Mouse (Mus musculus): ENCODE data around the gene Tram2.

Tram2 gene

DNA sequence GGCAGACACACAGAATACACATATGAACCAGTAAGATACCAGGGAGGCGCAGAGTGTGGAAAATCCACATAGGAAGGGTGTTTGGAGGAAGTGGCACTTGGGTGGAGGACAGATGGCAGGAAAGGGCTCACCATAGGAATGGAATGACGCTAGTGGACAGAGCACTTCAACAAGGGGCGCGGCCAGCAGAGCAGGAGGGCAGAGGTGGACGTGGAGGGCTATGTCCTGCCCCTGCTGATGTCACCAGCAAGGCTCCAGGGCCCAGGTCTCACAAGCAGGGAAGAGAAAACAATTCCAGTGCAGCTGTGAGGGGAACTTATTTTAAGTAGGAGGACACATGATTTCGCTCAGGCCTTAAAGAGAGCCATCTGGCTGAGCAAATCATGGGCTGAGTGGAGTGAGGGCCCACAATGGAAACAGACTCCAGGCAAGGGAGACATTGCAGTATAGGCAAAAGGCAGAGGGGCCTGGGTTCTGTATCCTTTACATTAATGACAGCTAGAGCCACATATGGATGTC, 68.7 kb downstream of the Tram2 start:
- no peak for DNase-seq

DNA sequence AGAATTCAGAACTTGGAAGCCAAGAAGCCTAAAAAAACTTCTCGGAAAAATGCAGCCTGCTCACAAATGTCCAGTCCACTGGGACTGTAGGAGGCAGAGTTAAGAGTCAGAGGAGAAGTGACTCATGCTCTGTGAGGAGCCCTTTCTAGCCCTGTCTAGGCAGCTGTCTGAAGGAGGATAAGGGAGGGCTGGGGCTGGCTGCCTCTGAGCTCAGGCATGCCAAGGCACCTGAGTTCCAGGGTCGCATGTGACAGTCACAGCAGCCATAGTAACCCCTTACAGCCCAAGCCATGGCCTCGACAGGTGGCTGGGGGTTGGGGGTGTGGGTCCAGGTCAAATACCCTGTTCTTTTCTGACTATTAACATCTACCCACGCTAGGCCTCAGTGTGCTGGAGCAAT, 70.1 kb downstream of the Tram2 start:
- DNase-seq: peak; percentile 32

- no peak for DNase-seq
Observed at GRCm38 (mm10) chr1:21007941-21008701, 70.9 kb downstream of the Tram2 start.

- no peak for DNase-seq
Observed at GRCm38 (mm10) chr1:21006775-21007174, 72.3 kb downstream of the Tram2 start.

DNA sequence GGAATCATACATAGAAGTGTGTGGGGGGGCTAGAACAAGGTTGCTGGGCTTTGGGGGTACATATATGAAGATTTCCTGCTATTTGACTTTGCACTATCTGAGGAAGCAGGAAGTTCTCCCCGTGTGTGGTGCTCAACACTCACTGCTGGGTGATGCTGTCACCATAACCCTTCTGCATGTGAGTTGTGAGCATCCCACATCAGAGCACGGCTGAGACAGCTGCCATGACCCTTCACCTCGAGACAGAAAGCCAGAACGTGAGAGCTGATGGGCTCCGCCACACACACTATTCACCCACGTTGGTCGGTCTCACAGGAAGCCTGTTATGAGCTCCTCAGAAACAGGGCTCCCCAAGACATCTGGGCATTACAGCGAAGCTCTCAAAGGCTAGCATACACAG, 74.4 kb downstream of the Tram2 start:
- no peak for DNase-seq

DNA sequence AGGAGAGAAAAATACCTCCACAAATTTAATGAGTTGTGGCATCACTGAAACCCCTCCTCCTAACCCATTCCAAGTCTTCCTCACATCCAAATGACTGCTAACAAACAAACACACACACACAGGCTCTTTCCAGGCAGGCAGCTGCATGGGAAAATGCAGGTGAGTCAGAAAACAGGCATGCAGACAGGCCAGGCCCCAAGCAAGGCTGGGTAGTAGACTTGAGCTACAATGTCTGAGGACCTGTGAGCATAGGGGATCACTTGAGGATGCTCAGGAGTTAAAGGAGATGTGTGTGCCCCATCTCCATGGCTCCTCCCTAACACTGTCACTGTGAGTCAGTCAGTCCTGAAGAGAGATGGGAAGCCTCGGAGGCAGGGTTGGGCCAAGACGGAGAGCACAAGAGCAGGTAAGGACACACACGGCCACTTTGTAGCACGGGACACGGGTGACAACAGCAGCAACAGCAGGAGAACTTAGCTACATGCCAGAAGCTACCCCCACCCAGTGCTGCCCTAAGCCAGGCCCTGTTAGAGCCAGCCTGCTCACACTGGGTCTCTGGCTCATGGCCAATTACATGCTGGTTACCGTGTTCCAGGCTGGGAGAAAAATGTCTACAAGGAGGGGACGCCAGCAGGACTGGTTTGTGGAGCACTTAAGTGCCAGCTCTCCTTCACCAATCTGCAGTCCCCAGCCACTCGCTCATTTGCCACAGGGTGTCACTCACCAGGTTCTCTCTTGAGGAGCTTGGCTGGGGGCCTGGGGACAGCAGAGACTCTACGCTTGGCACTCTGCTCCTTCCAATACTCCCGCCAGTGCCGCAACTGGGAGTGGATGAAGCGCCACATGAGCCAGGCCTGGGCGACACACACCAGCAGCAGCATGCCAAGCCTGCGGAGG, 76.5 kb downstream of the Tram2 start:
- peak; percentile 15 for DNase-seq

DNA sequence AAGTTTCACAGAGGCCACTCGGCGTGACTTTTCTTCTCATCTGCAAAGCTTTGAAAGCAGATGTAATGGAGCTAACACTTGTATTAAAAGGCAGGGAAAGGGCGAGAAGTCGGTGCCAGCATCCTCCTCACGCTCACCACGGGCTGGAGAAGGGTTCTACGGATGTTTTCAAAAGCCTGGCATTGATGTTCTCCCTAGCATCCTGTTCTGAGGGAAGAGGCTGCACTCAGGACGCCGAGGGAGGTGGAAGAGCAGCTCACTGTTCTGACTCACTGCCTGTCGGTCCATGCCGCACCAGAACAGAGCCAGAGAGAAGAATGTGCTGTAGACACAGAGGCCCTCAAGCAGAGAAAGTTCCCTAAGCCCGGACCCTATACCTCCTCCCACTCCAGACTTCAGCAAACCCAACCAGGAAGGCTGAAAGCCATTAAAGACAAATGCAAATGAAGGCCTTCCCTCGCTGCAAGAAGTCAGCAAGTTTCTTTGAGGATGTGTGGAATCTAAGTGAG, 81.1 kb downstream of the Tram2 start:
- DNase-seq: no peak

DNA sequence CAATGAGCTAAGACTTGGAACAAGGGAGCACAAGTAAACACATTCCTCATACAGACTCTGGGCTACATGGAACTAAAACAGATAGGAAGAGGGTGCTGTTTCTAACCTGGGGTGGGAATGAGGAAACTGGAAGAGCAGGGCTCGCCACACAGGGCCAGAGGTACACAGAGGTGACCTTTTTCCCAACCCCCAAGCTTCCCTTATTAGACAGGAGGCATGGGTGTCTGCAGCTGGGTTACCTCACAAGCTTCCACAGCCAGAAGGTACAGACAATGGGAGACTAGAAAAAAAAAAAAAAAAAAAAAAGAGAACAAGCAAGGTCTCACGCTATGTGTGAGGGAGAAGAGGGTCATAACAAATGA, 81.7 kb downstream of the Tram2 start:
- DNase-seq: no peak

DNA sequence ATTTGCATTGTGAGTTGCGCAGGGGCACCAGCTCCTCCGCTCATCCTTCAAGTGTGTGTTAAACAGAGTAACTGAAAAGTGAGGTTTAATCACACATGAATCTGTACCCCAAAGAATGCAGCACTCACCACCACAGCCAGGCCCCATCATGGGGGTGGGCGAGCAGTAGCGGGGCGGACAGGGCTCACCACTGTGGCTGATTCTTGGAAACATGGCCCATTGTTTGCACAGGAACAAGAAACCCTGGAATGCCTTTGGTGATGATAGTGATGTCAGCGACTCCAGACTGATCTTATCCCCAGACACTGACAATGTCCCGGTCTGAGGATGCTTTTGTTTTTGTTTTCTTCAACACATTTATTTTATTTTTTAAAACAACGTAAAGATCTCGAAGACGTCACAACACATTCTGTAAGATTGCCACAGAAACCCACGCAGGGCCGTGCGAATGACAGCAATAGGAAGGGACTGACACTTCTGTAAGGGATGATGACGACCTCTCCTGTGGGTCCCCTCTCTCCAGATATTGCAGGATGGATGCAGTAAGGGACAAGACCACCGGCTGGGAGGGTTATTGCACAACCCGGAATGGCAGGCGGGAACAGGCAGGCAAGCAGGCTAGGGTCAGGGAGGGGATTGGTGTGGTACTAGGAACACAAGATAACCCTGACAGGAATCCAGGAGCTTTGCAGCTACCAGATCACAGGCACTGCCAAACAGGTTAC, 82.3 kb downstream of the Tram2 start:
- DNase-seq: no peak

DNA sequence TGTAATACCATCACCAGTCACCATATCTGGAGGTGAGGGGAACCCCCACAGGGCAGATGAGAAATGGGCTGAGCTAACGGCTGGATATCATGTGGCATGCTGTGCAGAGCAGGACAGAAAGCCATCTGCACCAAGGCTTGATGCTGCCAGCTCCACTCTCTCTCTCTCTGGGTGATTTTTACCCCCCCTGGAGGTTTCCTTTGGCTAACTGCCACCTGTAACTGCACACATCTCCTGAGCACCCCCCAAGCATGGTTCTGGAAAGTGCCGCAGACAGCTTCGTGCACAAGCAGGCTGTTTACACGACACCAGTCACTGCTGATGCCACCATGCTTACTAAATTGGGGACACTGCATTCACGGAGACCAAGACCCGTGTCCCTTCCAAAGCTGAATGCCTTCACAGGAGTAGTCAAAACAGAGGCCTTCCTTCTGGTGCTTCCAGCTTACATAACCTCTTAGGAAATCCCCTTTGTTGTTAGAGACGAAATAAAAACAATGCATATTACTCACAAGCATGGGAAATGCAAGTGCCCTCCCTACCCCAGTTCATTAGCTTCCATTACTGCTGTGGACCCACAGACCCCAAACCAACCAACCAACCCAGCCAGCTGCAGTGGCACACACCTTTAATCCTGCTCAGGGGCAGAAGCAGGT, 83.6 kb downstream of the Tram2 start:
- DNase-seq: no peak

DNA sequence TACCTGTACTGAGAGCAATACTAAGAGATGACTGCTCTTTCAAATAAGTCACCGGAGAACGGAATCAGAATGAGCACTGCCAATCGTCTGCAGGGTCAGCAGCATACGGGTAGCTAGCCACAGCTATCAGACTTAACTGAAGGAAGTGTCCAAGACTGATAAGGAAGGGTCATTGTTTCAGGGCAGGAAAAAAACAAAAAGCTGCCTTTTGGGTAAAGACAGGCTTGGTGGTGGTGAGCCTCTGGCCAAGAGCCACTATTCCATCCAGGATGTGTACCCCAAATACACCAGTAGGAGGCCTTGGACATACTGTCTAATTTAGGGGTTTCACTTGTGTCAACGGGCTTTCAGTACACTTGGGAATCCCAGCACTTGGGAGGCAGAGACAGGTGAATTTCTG, 84.7 kb downstream of the Tram2 start:
- DNase-seq: no peak

DNA sequence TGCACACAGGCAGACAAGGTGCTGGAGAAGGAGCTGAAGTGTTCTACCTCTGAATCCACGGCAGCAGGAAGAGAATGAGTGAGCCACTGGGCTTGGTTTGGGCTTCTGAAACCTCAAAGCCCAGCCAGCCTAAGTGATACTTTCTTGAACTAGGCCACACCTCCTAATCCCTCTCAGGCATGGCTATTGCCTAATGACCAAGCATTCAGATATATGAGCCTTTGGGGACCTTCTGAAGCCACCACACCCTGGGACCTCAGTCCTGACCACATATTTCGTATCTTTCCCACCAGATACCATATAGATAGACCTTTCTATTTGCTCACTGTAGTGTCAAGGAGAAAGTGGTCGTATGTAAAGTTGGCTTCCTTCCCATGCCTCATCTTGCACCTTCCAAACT, 85.3 kb downstream of the Tram2 start:
- DNase-seq: no peak

- no peak for DNase-seq
Observed at GRCm38 (mm10) chr1:20989461-20990083, 89.5 kb downstream of the Tram2 start.

DNA sequence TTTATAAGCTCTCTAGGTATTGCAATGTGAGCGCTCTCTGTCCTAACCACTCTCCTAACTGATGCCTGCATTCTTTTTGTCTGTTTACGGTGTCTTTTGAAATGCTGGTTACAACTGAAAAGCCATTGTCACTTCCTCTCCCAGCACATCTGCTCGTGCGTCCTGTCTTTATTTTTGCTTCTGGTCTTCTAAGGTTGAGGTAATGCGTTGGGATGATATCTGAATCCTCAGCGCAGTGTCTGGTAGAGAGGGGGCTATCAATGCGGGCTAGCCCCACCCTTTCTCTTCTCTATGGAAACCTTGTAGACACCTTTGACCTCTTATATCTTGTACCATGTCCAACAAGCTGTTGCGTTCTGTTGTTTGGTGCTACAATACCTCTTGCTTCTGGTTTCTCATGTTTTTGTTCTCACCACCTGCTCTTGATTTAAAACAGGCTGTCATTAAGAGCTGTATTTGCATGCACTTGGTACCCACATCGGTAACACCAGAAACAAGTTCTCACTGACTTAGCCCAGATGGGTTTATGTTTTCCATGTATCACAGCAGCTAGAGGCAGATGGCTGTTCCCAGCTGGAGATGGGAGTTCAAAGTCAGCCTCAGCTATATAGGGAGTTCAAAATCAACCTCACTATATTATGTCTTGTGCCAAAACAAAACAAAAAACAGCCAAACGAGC, 92.5 kb downstream of the Tram2 start:
- DNase-seq: no peak

- DNase-seq: no peak
Observed at GRCm38 (mm10) chr1:20984582-20984981, 94.4 kb downstream of the Tram2 start.

- DNase-seq: no peak
Observed at GRCm38 (mm10) chr1:20984103-20984502, 94.9 kb downstream of the Tram2 start.

DNA sequence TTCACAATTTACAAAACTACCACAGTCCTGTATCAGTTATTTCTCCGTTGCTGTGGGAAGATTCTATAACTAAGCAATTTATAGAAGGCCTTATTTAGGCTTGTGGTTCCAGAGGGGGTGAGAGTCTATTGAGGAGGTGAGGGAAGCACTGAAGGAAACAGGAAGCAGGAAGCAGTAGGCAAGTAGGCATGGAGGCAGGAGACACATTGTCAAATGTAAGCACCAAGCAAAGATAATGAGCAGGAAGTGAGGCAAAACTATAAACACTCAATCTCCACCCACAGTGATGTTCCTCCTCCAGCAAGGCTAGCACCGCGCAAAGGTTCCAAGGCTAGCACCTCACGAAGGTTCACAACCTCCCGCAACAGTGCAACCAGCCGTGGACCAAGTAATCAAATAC, 97.3 kb downstream of the Tram2 start:
- no peak for DNase-seq

- no peak for DNase-seq
Observed at GRCm38 (mm10) chr1:20980553-20980952, 98.5 kb downstream of the Tram2 start.

- DNase-seq: no peak
Observed at GRCm38 (mm10) chr1:20974341-20975135, 104.5 kb downstream of the Tram2 start.

- no peak for DNase-seq
Observed at GRCm38 (mm10) chr1:20973389-20973788, 105.6 kb downstream of the Tram2 start.

GRCm38 (mm10) chr1:20969642-20970041, 109.4 kb downstream of the Tram2 start:
- DNase-seq: no peak
